Mouse (Mus musculus) kidney, adult 2 months (tissue): ENCODE results near the gene Mrpl1.

Experiments
- CTCF ChIP-seq: fragments of 200-500 bp; conservative IDR thresholded peaks from 2 replicates; pipeline ENCODE4 v1.5.1; 2011; ENCODE audit warnings: low read depth, mild to moderate bottlenecking, control low read depth, low read length, moderate library complexity, mixed read lengths; ENCODE audit not compliant: insufficient read depth, insufficient read length
- POLR2A ChIP-seq: fragments of 200-500 bp; IDR thresholded peaks from one replicate; pipeline ENCODE4 v1.6.1; 2011; ENCODE audit warnings: low read depth, low read length, control low read depth

DNA sequence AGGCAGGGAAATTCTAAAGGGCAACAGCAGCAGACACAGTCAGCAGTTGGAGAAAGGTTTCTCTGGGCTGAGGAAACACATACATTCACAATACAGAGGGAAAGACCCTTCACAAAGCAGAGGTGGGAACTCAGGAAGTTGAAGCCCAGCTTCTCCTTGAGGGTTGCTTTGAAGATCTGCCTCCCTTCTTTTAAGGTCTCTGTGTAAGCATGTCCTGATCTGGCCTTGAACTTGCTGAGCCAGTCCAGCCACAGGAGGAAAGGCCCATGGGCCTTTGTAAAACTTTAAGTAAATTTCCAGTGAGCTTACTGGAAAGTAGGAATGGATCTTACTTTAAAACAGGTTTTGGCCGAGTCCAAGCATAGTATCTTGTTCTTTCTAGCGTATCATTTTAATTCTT lies 19.7 kb downstream of the Mrpl1 start:
- TF ChIP-seq CTCF (no peak), POLR2A (no peak)
